Mouse (Mus musculus) stomach, postnatal 0 days (tissue): ENCODE data around the gene C330007P06Rik. TPM values are rescaled to one million over a fixed set of nuclear protein-coding genes. Genes with fewer than 3 reads are reported as not detected.

Experiments
- ATAC-seq: fragments of 200-750 bp; cut with Nextera tagmentation; 2 replicates; pipeline ENCODE4 v1.8.0; 2017; ENCODE audit not compliant: low FRiP score, low TSS enrichment
- DNase-seq: peaks from one replicate; pipeline ENCODE4 v3.0.0-alpha.2; 2016; ENCODE audit warnings: low spot score
- H3K27ac ChIP-seq: fragments of 300-500 bp; sonication (generic); replicated peaks from 2 replicates; pipeline ENCODE4 v1.5.1; 2014; ENCODE audit warnings: mild to moderate bottlenecking, control low read depth
- H3K27me3 ChIP-seq: fragments of 300-500 bp; sonication (generic); 2 replicates; pipeline ENCODE4 v1.6.1; 2014; ENCODE audit warnings: low read length; ENCODE audit not compliant: control insufficient read depth, insufficient read depth
- H3K36me3 ChIP-seq: fragments of 300-500 bp; sonication (generic); 2 replicates; pipeline ENCODE4 v1.6.1; 2014; ENCODE audit warnings: low read length, mixed read lengths; ENCODE audit not compliant: control insufficient read depth, insufficient read depth
- H3K4me1 ChIP-seq: fragments of 300-500 bp; sonication (generic); replicated peaks from 2 replicates; pipeline ENCODE4 v1.6.1; 2014; ENCODE audit warnings: antibody characterized with exemption; ENCODE audit not compliant: control insufficient read depth, insufficient read depth
- H3K4me2 ChIP-seq: fragments of 300-500 bp; sonication (generic); replicated peaks from 2 replicates; pipeline ENCODE4 v1.6.1; 2014; ENCODE audit warnings: low read depth, mild to moderate bottlenecking, control low read depth, moderate library complexity
- H3K4me3 ChIP-seq: fragments of 300-500 bp; sonication (generic); 2 replicates; pipeline ENCODE4 v1.5.1; 2014; ENCODE audit warnings: low read depth, low read length, control low read depth
- H3K9ac ChIP-seq: fragments of 300-500 bp; sonication (generic); 2 replicates; pipeline ENCODE4 v1.6.1; 2014; ENCODE audit warnings: mild to moderate bottlenecking, low read length, control low read depth, mixed read lengths
- H3K9me3 ChIP-seq: fragments of 300-500 bp; sonication (generic); 2 replicates; pipeline ENCODE4 v1.6.1; 2016; ENCODE audit warnings: low read length; ENCODE audit not compliant: control insufficient read depth
- CTCF ChIP-seq: IDR thresholded peaks from 2 replicates; pipeline ENCODE4 v1.5.1; 2016; ENCODE audit warnings: antibody characterized with exemption, low read depth, mild to moderate bottlenecking, moderate library complexity
- EP300 ChIP-seq: optimal IDR thresholded peaks from 2 replicates; pipeline ENCODE3; 2016; ENCODE audit warnings: antibody characterized with exemption
- WGBS: fragments of 180-500 bp; shearing (Covaris S2); extraction: QIAGEN DNeasy Blood & Tissue Kit; methylation state at CpG from one replicate; pipeline ENCODE4 v1.1.7; 2014; 5-methylcytosine and 5-hydroxymethylcytosine counted together
- polyA plus RNA-seq: library from polyadenylated mRNA; unstranded; fragments of >200 nt; fragmentation: Nextera tagmentation; extraction: Ambion mirVana; gene quantifications from 2 replicates; pipeline ENCODE4 v1.2.1, GENCODE M21; 2015

The C330007P06Rik gene
- polyA plus RNA-seq, 1 experiment from 2014 or later: 14.6 TPM

DNA sequence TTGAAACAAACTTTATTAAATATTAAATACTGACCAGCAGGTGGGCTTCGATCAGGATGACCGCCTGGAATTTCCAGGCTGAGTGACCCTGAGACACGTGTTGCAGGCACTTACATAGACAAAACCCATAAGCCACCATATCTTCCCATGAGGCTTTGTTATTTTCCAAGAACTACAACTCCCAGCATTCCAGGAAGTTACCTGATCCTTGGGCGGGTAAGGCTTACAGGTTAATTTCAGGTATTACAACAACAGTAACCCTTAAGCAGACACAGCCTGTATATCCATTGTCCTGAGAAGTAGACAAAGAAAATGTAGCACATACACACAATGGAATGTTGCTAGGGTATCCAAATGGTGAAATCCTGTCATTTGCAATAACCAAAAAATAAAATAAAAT, 84.6 kb downstream of the C330007P06Rik start:
- Histone ChIP-seq H3K27me3 (no peaks in the 10 kb centered on the region), H3K4me2 (no peak overlapping the region), H3K9me3 (no peaks in the 10 kb centered on the region), H3K27ac (no peak overlapping the region), H3K9ac (no peak overlapping the region), H3K4me3 (no peak overlapping the region), H3K4me1 (no peaks in the 10 kb centered on the region), H3K36me3 (no peaks in the 10 kb centered on the region)
- 61% methylated on average over 4 of the region's 4 CpGs for WGBS
- ATAC-seq (0 out of 2 replicates have a peak, but pooled peaks have one; percentile 38), DNase-seq (no peak)
- TF ChIP-seq EP300 (no peak), CTCF (no peak)

DNA sequence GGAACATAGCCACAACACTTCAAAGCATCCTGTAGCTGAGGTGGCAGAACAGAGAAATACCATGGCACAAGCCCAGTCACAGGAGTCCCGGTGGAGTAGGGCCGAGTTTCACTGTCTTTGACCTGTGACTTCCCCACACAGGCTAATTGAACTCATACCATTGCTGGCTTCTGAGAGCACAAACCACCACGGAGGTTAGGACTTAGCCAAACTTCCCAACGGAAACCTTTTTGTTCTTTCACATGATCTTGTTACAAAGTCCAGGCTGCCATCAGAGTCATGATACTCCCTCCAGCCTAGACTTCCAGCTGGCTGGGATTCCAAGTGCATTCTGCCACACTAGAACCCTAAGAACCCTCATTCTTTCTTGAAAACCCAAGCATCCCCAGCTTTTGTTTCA, 96.2 kb downstream of the C330007P06Rik start:
- 75% methylated on average over 4 of the region's 4 CpGs for WGBS
- Histone ChIP-seq H3K27me3 (no peaks in the 10 kb centered on the region), H3K4me3 (no peak overlapping the region), H3K9me3 (no peaks in the 10 kb centered on the region), H3K4me1 (no peaks in the 10 kb centered on the region), H3K27ac (no peak overlapping the region), H3K4me2 (no peak overlapping the region), H3K9ac (no peak overlapping the region), H3K36me3 (no peaks in the 10 kb centered on the region)
- no peak for TF ChIP-seq CTCF
- no peak for TF ChIP-seq EP300
- ATAC-seq (no peak), DNase-seq (no peak)

GRCm38 (mm10) chrX:36775520-36775919, 98.4 kb downstream of the C330007P06Rik start:
- 80% methylated on average over 5 of the region's 5 CpGs for WGBS
- Histone ChIP-seq H3K4me2 (no peak overlapping the region), H3K9me3 (no peaks in the 10 kb centered on the region), H3K4me3 (no peak overlapping the region), H3K27me3 (no peaks in the 10 kb centered on the region), H3K9ac (no peak overlapping the region), H3K36me3 (no peaks in the 10 kb centered on the region), H3K27ac (no peak overlapping the region), H3K4me1 (no peaks in the 10 kb centered on the region)
- ATAC-seq (no peak), DNase-seq (no peak)
- TF ChIP-seq EP300 (no peak), CTCF (no peak)

Other genes with a start within 250 kb of the C330007P06Rik start
- gene Akap17b, start 228.7 kb downstream of the C330007P06Rik start, polyA plus RNA-seq: 0.97 and 1.2 TPM in 2 replicates
- gene Slc25a43, start 130.5 kb downstream of the C330007P06Rik start, polyA plus RNA-seq: 1.4 and 1.6 TPM in 2 replicates
- gene Slc25a5, start 78.5 kb downstream of the C330007P06Rik start, polyA plus RNA-seq: 1,050 and 1,122 TPM in 2 replicates
- gene Ube2a, start 211 bp downstream of the C330007P06Rik start, polyA plus RNA-seq: 128 and 139 TPM in 2 replicates
- 0.79 and 0.94 TPM in 2 replicates for gene Nkrf, start 28.8 kb upstream of the C330007P06Rik start, polyA plus RNA-seq
- 7.7 and 8.1 TPM in 2 replicates for gene Sept6, start 117.7 kb upstream of the C330007P06Rik start, polyA plus RNA-seq
- 0.16 and 0.21 TPM in 2 replicates for gene Sowahd, start 174.7 kb upstream of the C330007P06Rik start, polyA plus RNA-seq
- gene Rpl39, start 211.3 kb upstream of the C330007P06Rik start, polyA plus RNA-seq: 654 and 734 TPM in 2 replicates
- 9.1 and 9.2 TPM in 2 replicates for gene Upf3b, start 236.2 kb upstream of the C330007P06Rik start, polyA plus RNA-seq